Mouse (Mus musculus) right cerebral cortex, postnatal 10 days (tissue): ENCODE measurements around the gene Irgm2.
"Not testable (repeated sequence)": the region's sequence is repeated elsewhere in the genome, so short reads cannot be mapped to it uniquely, and the experiment has no call there.

Experiments
- DNase-seq, 2 experiments: peaks; one replicate each; pipeline ENCODE4 v3.0.0; 2021; ENCODE audit warnings: low spot score in 2 of 2

Irgm2 gene

GRCm38 (mm10) chr11:58199229-58200037, at the start of gene Irgm2, which contains the start of gene Igtp:
Gene Irgm2, plus strand, starts transcription at chr11:58199618.
Gene Igtp, plus strand, starts transcription at chr11:58199556.
- peak; percentile 50 to 61 for DNase-seq

GRCm38 (mm10) chr11:58155458-58155857, 44.0 kb upstream of the Irgm2 start:
- DNase-seq: no peak

DNA sequence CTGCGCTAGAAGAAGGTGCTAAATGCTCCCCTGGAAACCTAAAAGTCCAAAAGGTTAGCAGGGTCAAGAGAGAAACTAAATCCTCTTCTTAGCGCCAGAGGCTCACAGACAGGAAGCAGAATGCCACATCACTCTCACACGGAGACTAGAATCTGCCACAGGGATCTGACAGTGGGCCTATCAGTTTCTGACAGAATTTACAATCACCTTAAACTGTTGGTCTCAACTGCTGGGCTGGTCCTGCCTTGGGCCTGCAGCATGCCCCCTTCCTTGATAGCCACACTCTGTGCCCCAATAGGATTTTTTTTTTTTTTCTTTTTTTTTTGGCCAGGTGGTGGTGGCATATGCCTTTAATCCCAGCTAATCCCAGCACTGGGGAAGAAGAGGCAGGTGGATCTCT, 42.5 kb upstream of the Irgm2 start:
- no peak for DNase-seq

- no peak for DNase-seq
Observed at GRCm38 (mm10) chr11:58165072-58165471, 34.3 kb upstream of the Irgm2 start.

- DNase-seq: no peak
Observed at GRCm38 (mm10) chr11:58167822-58168166, 31.6 kb upstream of the Irgm2 start.

DNA sequence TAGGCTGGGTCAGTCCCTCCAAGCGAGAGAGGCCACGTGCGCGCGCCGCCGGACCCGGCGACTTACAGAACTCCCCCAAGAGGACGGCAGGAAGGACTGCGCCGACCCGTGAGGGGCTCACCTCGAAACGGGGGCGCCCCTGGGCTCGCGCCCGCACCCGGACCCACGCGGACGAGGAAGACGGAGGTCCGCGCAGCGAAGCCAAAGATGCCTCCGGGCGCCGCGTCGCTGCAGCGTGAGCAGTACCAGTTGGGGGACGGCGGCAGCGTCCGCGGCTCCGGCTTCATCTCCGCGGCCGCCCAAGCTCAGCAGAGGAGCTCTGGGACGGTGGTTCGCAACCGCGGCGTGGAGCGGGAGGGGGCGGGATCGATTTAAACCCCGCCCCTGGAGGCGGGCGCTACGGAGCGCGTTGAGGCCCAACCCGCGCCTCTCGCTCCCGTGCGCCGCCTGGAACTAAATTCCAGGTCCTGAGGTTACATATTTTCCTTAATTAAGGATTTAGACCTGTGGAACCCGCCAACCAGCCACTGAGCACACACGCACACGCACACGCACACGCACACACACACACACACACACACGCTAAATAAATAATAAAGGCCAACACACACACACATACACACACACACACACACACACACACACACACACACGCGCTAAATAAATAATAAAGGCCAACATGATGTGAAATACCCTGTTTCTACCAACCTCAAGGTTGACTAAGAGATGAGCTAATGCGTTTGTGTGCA, 31.1 kb upstream of the Irgm2 start, which contains the start of gene Gemin5:
Gemin5 (minus strand) TSS at position 373 of the 749 bp plus-strand sequence.
- DNase-seq: peak; percentile 91 to 92

DNA sequence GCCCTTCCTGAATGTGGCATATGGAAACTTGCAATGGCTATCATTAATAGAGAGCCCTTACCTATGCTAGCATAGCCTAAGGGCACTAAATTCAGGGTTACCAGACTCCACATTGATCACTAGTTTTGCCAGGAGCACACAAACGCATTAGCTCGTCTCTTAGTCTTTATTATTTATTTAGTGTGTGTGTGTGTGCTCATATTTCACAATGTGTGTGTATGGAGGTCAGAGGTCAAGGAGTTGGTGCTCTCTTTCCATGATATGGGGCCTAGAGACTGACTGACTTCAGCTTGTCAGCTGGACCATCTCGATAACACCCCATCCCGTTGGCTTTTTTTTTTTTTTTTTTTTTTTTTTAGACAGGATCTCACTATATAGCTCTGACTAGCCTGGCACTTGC, 29.8 kb upstream of the Irgm2 start:
- no peak for DNase-seq

DNA sequence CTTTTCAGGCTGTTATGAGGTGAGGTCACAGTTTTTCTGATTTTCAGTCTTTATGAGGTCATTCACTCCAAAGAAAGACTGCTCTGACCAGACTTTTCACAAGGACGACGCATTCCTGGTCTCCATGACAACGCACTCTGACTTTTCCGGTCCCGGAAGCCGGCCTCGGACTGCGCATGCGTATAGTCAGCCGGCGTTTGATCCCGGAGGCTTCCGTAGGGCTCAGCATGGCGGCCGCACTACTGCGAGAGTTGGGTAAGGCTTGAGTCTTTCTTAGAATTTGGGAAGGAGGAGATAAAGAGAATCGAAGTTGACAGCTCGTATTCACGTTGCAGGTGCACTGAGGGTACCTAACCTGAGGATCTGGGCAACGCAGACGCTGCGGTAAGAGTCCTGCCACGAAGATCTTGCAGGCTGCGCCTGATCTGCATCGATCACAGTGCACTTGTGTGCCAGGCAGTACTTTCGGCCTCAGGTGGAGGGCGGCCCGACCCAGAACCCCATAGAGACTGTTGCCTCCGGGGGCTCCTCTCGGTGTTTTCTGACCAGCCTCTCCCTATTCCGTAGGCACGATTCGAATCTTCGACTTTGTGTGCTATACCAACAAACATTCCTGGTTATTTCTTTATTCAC, 27.8 kb upstream of the Irgm2 start, which contains the start of gene Mrpl22:
Mrpl22 (plus strand) TSS at position 203 of the 633 bp plus-strand sequence.
- DNase-seq: peak; percentile 97 to 98

- DNase-seq: peak; percentile 85 to 86
Observed at GRCm38 (mm10) chr11:58179563-58179962, 19.9 kb upstream of the Irgm2 start.

DNA sequence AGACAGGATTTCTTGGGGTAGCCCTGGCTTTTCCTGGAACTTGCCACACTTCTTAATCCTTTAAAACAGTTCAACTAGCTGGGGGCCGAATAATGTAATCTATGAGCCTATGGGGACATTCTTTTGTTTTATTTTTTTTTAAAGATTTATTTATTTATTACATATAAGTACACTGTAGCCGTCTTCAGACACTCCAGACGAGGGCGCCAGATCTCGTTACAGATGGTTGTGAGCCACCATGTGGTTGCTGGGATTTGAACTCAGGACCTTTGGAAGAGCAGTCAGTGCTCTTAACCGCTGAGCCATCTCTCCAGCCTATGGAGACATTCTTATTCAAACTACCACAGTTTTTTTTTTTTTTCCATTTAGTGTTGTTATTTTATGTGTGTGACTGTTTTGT, 19.4 kb upstream of the Irgm2 start:
- not testable (repeated sequence) for DNase-seq

- DNase-seq: no peak
Observed at GRCm38 (mm10) chr11:58180756-58181155, 18.7 kb upstream of the Irgm2 start.

DNA sequence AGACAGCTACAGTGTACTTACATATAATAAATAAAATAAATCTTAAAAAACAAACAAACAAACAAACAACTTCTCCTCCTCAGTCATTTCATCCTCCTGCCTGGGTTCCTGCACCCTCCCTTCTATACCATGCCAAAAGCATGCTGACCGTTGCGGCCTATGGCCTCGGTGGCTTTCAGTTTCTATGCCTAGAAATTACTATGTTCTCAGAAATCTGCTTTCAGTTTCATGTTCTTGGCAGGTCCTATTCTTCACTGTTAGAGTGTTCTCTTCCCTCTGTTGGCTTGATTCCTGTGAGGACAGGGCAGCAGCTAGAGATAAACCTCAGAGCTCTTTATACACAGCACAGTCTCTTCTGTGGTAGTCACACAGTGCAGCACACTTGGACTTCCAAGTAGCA, 15.8 kb upstream of the Irgm2 start:
- no peak for DNase-seq

DNA sequence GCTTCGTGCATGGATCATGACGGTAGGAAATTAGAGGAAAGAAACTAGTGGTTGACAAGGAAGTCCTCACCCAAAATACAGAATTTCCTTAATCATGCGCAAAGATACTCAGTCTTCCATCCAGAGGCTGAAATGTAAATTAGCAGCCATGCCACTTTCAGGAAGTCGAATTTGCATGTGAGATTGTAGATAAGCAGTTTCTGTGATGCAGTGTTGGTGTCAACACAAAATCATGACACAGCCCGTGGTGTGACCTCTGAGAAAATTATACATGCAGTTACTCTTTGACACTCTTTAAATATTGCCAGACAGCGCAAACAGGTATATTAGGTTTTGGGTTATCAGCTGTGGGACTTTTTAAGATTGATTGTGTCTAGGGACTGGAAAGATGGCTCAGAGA, 9.7 kb upstream of the Irgm2 start:
- no peak for DNase-seq

DNA sequence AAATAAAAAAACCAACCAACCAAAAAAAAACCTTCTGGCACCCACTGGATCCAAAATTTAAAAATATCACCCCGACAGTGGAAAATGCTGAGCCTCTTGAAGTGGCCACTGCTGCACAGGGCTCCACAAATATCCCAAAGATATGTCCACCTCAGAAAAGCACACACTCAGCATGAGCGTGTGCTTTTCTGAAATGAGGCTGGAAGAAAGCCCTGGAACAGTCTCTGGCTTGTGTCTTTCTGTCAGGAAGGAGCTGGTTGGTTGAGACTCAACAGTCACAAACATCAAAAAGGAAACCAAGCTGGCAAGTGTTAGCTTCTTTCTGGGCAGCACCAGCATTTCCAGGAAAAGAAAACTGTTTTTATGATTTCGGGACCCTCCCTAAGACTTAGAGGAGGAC, 6.1 kb upstream of the Irgm2 start:
- peak; percentile 31 to 52 for DNase-seq

- no peak for DNase-seq
Observed at GRCm38 (mm10) chr11:58193860-58194520, 5.4 kb upstream of the Irgm2 start.

DNA sequence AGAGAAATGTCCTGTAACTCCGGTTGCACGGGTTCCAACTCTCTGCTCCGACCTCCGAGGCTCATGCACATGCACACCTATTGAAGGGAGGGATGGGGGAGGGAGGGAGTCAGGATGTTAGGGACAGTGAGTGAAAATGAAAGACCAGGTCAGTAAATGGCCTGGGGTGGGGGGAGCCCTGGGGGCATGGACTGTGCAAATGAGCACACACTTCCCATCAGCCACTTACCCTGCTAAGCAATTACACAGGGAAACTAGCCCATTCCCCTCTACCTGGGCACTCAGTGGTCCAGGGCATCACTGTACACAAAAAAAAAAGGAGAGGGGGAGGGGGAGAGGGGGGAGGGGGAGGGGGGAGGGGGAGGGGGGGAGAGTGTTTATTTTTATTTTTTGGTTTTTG, 755 bp upstream of the Irgm2 start:
- no peak for DNase-seq

GRCm38 (mm10) chr11:58200226-58200625, 808 bp downstream of the Irgm2 start:
- no peak for DNase-seq

DNA sequence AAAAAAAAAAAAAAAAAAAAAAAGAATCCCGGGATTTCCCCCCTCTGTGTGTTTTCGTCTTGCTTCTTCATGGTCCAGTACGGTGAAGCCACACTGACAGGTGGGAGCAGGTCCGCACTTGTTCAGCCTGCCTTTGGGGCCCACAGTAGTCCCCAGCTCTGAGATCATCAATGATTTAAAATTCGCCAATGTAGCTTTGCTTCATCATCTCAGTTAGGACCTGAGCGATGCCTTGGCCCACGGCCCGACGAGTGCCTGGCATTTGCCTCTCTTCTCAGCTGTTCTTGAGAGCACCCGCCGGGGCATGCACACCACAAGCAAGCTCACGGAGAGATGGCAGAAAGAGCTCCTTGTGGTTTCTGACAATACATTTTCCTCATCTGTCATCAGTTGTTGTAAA, 1.6 kb downstream of the Irgm2 start:
- DNase-seq: no peak

DNA sequence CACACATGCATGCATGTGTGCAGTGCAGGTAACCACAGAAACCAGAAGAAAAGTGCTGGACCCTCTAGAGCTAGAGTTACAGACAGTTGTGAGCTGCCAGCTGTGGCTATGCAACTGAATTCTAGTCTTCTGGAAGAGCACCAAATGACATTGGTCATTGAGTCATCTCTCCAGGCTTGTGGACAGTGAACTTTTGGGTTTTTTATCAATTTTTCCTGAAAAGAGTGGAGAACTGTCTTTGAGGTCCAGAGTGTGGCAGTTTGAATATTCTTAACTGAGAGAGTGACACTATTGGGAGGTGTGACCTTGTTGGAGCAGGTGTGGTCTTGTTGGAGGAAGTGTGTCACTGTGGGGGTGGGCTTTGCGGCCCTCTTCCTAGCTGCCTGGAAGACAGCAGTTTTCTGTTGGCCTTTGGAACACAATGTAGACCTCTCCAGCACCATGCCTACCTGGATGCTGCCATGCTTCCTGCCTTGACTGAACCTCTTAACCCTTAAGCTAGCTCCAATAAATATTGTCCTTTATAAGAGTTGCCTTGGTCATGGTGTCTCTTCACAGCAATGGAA, 11.0 kb downstream of the Irgm2 start:
- DNase-seq: no peak

- no peak for DNase-seq
Observed at GRCm38 (mm10) chr11:58211062-58211681, 11.8 kb downstream of the Irgm2 start.

- no peak for DNase-seq
Observed at GRCm38 (mm10) chr11:58211682-58212067, 12.3 kb downstream of the Irgm2 start.
